Mouse (Mus musculus): ENCODE results near the gene Fam196b.

- TF ChIP-seq CTCF (IDR thresholded peaks at IDR 0.05; ENCODE audit: low read depth): no peak
- no peak for TF ChIP-seq EP300 (optimal IDR thresholded peaks at IDR 0.05)
Measured at GRCm38 (mm10) chr11:34431978-34432377, 117.4 kb downstream of the Fam196b start.
